Comparison of ENCODE assay signal across 15 mouse cellular contexts in genomic region chr17:29185376-29186046, GRCm38 (mm10). TPM values are rescaled to one million over a fixed set of nuclear protein-coding genes. Genes with fewer than 3 reads are reported as not detected.
DNase-seq lines count a peak whose midpoint lies in the region; ATAC-seq and TF ChIP-seq lines count a peak whose summit lies in the region.
"Had no signal": no experiment of that assay in that cellular context is flagged by ENCODE, and none has a peak within 500 bp of the region (broad histone marks: within the 10 kb centered on the region; RNA-seq: fewer than 3 reads in every experiment).

No protein-coding gene starts in this region.

- H3K4me1 ChIP-seq in forebrain, embryonic 12.5 days = peaks cover 41% of the 10 kb centered on the region
- H3K4me1 ChIP-seq in forebrain, postnatal 0 days (ENCODE audit: insufficient read depth) = no peaks in the 10 kb centered on the region
- peaks cover 12% of the 10 kb centered on the region; the same call in 1 of the 2 replicates for H3K4me1 ChIP-seq in stomach, embryonic 14.5 days (ENCODE audit: control insufficient read depth, insufficient read depth, low read length)
- no peaks in the 10 kb centered on the region for H3K4me1 ChIP-seq in stomach, postnatal 0 days (replicated peaks; ENCODE audit: control insufficient read depth, insufficient read depth)
- H3K4me1 ChIP-seq in forebrain, embryonic 14.5 days (ENCODE audit: control insufficient read depth, insufficient read depth, low read length) = peaks cover 15% of the 10 kb centered on the region; the same call in 1 of the 2 replicates
- H3K4me1 ChIP-seq: liver, embryonic 15.5 days had no signal

- no peak for ATAC-seq in forebrain, embryonic 12.5 days (ENCODE audit: low FRiP score)
- no peak for ATAC-seq in forebrain, postnatal 0 days
- peak; percentile 38; the same call in 1 of the 2 replicates for ATAC-seq in stomach, embryonic 14.5 days (ENCODE audit: insufficient number of reproducible peaks, insufficient read depth, low FRiP score, low read depth)
- ATAC-seq in stomach, postnatal 0 days (ENCODE audit: low FRiP score, low TSS enrichment) = no peak
- no peak for ATAC-seq in forebrain, embryonic 14.5 days

- 34% methylated on average over 7 of the region's 7 CpGs for WGBS in forebrain, embryonic 12.5 days
- 52% methylated on average over 7 of the region's 7 CpGs for WGBS in forebrain, postnatal 0 days
- WGBS in stomach, embryonic 14.5 days = 42% methylated on average over 7 of the region's 7 CpGs
- 55% methylated on average over 6 of the region's 7 CpGs for WGBS in stomach, postnatal 0 days
- WGBS in forebrain, embryonic 14.5 days = 56% methylated on average over 6 of the region's 7 CpGs

- H3K9ac ChIP-seq in forebrain, embryonic 12.5 days = peak overlapping the region; percentile 1; the same call in 1 of the 2 replicates
- H3K9ac ChIP-seq in forebrain, postnatal 0 days = no peak overlapping the region
- H3K9ac ChIP-seq in stomach, embryonic 14.5 days (replicated peaks; ENCODE audit: low read depth, low read length) = no peak overlapping the region
- no peak overlapping the region for H3K9ac ChIP-seq in stomach, postnatal 0 days (ENCODE audit: low read length)
- no peak overlapping the region for H3K9ac ChIP-seq in forebrain, embryonic 14.5 days (ENCODE audit: low read length)
- H3K9ac ChIP-seq: liver, embryonic 15.5 days had no signal

- no peak for DNase-seq in forebrain, postnatal 0 days
- DNase-seq in stomach, postnatal 0 days (ENCODE audit: low spot score) = no peak
- no peak for DNase-seq in forebrain, embryonic 14.5 days (ENCODE audit: low spot score)
- no peak for DNase-seq in frontal cortex, postnatal 14 days (ENCODE audit: low spot score in 2 of 2)
- DNase-seq in cerebellum, adult 11-12 months = no peak
- DNase-seq in liver = no peak
- DNase-seq: cerebellum, adult 9-11 months; kidney, adult 11 months; kidney, postnatal 4 days; right cerebral cortex, postnatal 4 days; thymus, postnatal 25 days had no signal

- no peaks in the 10 kb centered on the region for H3K9me3 ChIP-seq in forebrain, embryonic 12.5 days
- no peaks in the 10 kb centered on the region for H3K9me3 ChIP-seq in forebrain, postnatal 0 days (ENCODE audit: low read length)
- no peaks in the 10 kb centered on the region for H3K9me3 ChIP-seq in stomach, embryonic 14.5 days (ENCODE audit: control insufficient read depth, low read depth, low read length)
- H3K9me3 ChIP-seq in stomach, postnatal 0 days (ENCODE audit: control insufficient read depth, low read length) = no peaks in the 10 kb centered on the region
- no peaks in the 10 kb centered on the region for H3K9me3 ChIP-seq in forebrain, embryonic 14.5 days (replicated peaks; ENCODE audit: control insufficient read depth, low read length)
- H3K9me3 ChIP-seq: liver, embryonic 15.5 days had no signal

- H3K27me3 ChIP-seq in forebrain, embryonic 12.5 days = peaks cover 35% of the 10 kb centered on the region
- no peaks in the 10 kb centered on the region for H3K27me3 ChIP-seq in forebrain, postnatal 0 days (ENCODE audit: insufficient read depth, low read length)
- H3K27me3 ChIP-seq in stomach, embryonic 14.5 days (ENCODE audit: control insufficient read depth, insufficient read depth, low read length) = no peaks in the 10 kb centered on the region
- H3K27me3 ChIP-seq in stomach, postnatal 0 days (ENCODE audit: control insufficient read depth, insufficient read depth, low read length) = no peaks in the 10 kb centered on the region; the same call in 1 of the 2 replicates
- H3K27me3 ChIP-seq in forebrain, embryonic 14.5 days (replicated peaks; ENCODE audit: control insufficient read depth, insufficient read depth, low read length) = no peaks in the 10 kb centered on the region

- no peaks in the 10 kb centered on the region for H3K36me3 ChIP-seq in forebrain, embryonic 12.5 days (replicated peaks)
- no peaks in the 10 kb centered on the region for H3K36me3 ChIP-seq in forebrain, postnatal 0 days (ENCODE audit: insufficient read depth)
- H3K36me3 ChIP-seq in stomach, embryonic 14.5 days (ENCODE audit: control insufficient read depth, insufficient read depth, low read length) = no peaks in the 10 kb centered on the region
- no peaks in the 10 kb centered on the region for H3K36me3 ChIP-seq in stomach, postnatal 0 days (ENCODE audit: control insufficient read depth, insufficient read depth, low read length)
- no peaks in the 10 kb centered on the region for H3K36me3 ChIP-seq in forebrain, embryonic 14.5 days (ENCODE audit: control insufficient read depth, insufficient read depth, low read length)
- H3K36me3 ChIP-seq: liver, embryonic 15.5 days had no signal

- TF ChIP-seq CTCF in forebrain, postnatal 0 days (IDR thresholded peaks at IDR 0.05; ENCODE audit: low read depth) = no peak
- no peak for TF ChIP-seq CTCF in stomach, postnatal 0 days (IDR thresholded peaks at IDR 0.05; ENCODE audit: low read depth)

- no peak overlapping the region for H3K27ac ChIP-seq in forebrain, embryonic 12.5 days
- no peak overlapping the region for H3K27ac ChIP-seq in forebrain, postnatal 0 days (ENCODE audit: low read depth, low read length)
- no peak overlapping the region for H3K27ac ChIP-seq in stomach, embryonic 14.5 days (ENCODE audit: low read length)
- H3K27ac ChIP-seq in stomach, postnatal 0 days (replicated peaks) = no peak overlapping the region
- H3K27ac ChIP-seq in forebrain, embryonic 14.5 days (ENCODE audit: low read depth, low read length) = 0 out of 2 replicates have a peak overlapping the region, but pooled peaks have one; percentile 4
- H3K27ac ChIP-seq: liver, embryonic 15.5 days had no signal

- no peak for TF ChIP-seq EP300 in stomach, postnatal 0 days (optimal IDR thresholded peaks at IDR 0.05)

- H3K4me2 ChIP-seq in forebrain, embryonic 12.5 days = no peak overlapping the region
- H3K4me2 ChIP-seq in forebrain, postnatal 0 days (ENCODE audit: low read depth) = no peak overlapping the region
- no peak overlapping the region for H3K4me2 ChIP-seq in stomach, embryonic 14.5 days (replicated peaks; ENCODE audit: low read depth, low read length)
- H3K4me2 ChIP-seq in stomach, postnatal 0 days (replicated peaks; ENCODE audit: low read depth) = no peak overlapping the region
- no peak overlapping the region for H3K4me2 ChIP-seq in forebrain, embryonic 14.5 days (ENCODE audit: low read length)
- H3K4me2 ChIP-seq: liver, embryonic 15.5 days had no signal

- H3K4me3 ChIP-seq in forebrain, embryonic 12.5 days (replicated peaks) = no peak overlapping the region
- H3K4me3 ChIP-seq in forebrain, postnatal 0 days (ENCODE audit: low read depth, low read length) = no peak overlapping the region
- H3K4me3 ChIP-seq in stomach, embryonic 14.5 days (ENCODE audit: low read depth, low read length) = no peak overlapping the region
- H3K4me3 ChIP-seq in stomach, postnatal 0 days (ENCODE audit: low read depth, low read length) = no peak overlapping the region
- no peak overlapping the region for H3K4me3 ChIP-seq in forebrain, embryonic 14.5 days (ENCODE audit: low read depth, low read length)
- H3K4me3 ChIP-seq: liver, embryonic 15.5 days had no signal

RNA-seq across cellular contexts. Expression of gene Cpne5, which starts 52.5 kb away (rescaled TPM):
- 9.9 and 10.7 TPM in 2 replicates for polyA plus RNA-seq in forebrain, embryonic 12.5 days (2016; fragmentation: Nextera tagmentation; extraction: Ambion mirVana)
- total RNA-seq in forebrain, postnatal 0 days (2014; rRNA removed) = 46.2 and 60.0 TPM in 2 replicates
- polyA plus RNA-seq in forebrain, postnatal 0 days (2015; fragmentation: Nextera tagmentation; extraction: Ambion mirVana) = 48.6 and 61.6 TPM in 2 replicates
- 12.2 and 15.0 TPM in 2 replicates for polyA plus RNA-seq in stomach, embryonic 14.5 days (2014; fragmentation: Nextera tagmentation; extraction: Ambion mirVana)
- polyA plus RNA-seq in stomach, postnatal 0 days (2015; fragmentation: Nextera tagmentation; extraction: Ambion mirVana) = 4.8 and 5.3 TPM in 2 replicates
- polyA plus RNA-seq in forebrain, embryonic 14.5 days (2014; fragmentation: Nextera tagmentation; extraction: Ambion mirVana) = 17.2 and 17.4 TPM in 2 replicates
- total RNA-seq: gastrocnemius, adult 8-10 months had no signal
